Mouse (Mus musculus) heart, postnatal 14 days (tissue): ENCODE results near the gene 9330182L06Rik. TPM values are rescaled to one million over a fixed set of nuclear protein-coding genes. Genes with fewer than 3 reads are reported as not detected.

Experiments
- DNase-seq, 2 experiments: peaks; one replicate each; pipeline ENCODE4 v3.0.0; 2021 to 2022
- intact Hi-C: fragments of 180-260 bp; cut with DNase I; formaldehyde crosslinking; loops from one replicate; pipeline ENCODE4 v1.15.1; 2025
- total RNA-seq, 2 experiments: library from RNA; stranded (reverse); gene quantifications; 2 replicates each; pipeline ENCODE4 v1.2.3; 2021

Gene 9330182L06Rik
- total RNA-seq, 2 experiments from 2014 or later: 0.24 to 0.26 TPM

GRCm38 (mm10) chr5:9358076-9358475 lies 92.2 kb downstream of the 9330182L06Rik start:
- DNase-seq: no peak
- intact Hi-C loops: no loop called here

GRCm38 (mm10) chr5:9361982-9362661 lies 96.2 kb downstream of the 9330182L06Rik start:
- intact Hi-C loops: no loop called here
- no peak for DNase-seq

GRCm38 (mm10) chr5:9364937-9365336 lies 99.0 kb downstream of the 9330182L06Rik start:
- intact Hi-C loops: no loop called here
- no peak for DNase-seq

GRCm38 (mm10) chr5:9367920-9368692 lies 102.2 kb downstream of the 9330182L06Rik start:
- intact Hi-C loops: no loop called here
- no peak for DNase-seq

- no peak for DNase-seq
- intact Hi-C loops: no loop called here
Measured at GRCm38 (mm10) chr5:9371127-9371526, 105.2 kb downstream of the 9330182L06Rik start.

- intact Hi-C loops: no loop called here
- no peak for DNase-seq
Measured at GRCm38 (mm10) chr5:9373341-9373740, 107.4 kb downstream of the 9330182L06Rik start.

- intact Hi-C loops: no loop called here
- DNase-seq: no peak
Measured at GRCm38 (mm10) chr5:9389968-9390367, 124.0 kb downstream of the 9330182L06Rik start.

GRCm38 (mm10) chr5:9391858-9392393 lies 126.0 kb downstream of the 9330182L06Rik start:
- no peak for DNase-seq
- intact Hi-C loops: no loop called here

- intact Hi-C loops: no loop called here
- DNase-seq: no peak
Measured at GRCm38 (mm10) chr5:9417098-9417497, 151.2 kb downstream of the 9330182L06Rik start.

GRCm38 (mm10) chr5:9417802-9418201 lies 151.9 kb downstream of the 9330182L06Rik start:
- no peak for DNase-seq
- intact Hi-C loops: no loop called here

- peak in 1 of 2 experiments; percentile 1 for DNase-seq
- intact Hi-C loops: loop anchor here (10.0 kb wide), 2 partner anchors 345 to 475 kb away; no protein-coding TSS in a partner anchor
Measured at GRCm38 (mm10) chr5:9419964-9420363, 154.0 kb downstream of the 9330182L06Rik start.

- no peak for DNase-seq
- intact Hi-C loops: loop anchor here (10.0 kb wide), 2 partner anchors 350 to 480 kb away; no protein-coding TSS in a partner anchor
Measured at GRCm38 (mm10) chr5:9424464-9424863, 158.5 kb downstream of the 9330182L06Rik start.

GRCm38 (mm10) chr5:9427165-9427564 lies 161.2 kb downstream of the 9330182L06Rik start:
- intact Hi-C loops: loop anchor here (2.0 to 10.0 kb wide), 4 partner anchors 258 to 560 kb away; no protein-coding TSS in a partner anchor
- no peak for DNase-seq

GRCm38 (mm10) chr5:9427581-9428241 lies 161.8 kb downstream of the 9330182L06Rik start:
- DNase-seq: peak in 1 of 2 experiments; percentile 31
- intact Hi-C loops: loop anchor here (2.0 to 10.0 kb wide), 4 partner anchors 259 to 560 kb away; no protein-coding TSS in a partner anchor

- no peak for DNase-seq
- intact Hi-C loops: loop anchor here (5.0 to 10.0 kb wide), 3 partner anchors 354 to 561 kb away; no protein-coding TSS in a partner anchor
Measured at GRCm38 (mm10) chr5:9428728-9429127, 162.8 kb downstream of the 9330182L06Rik start.

- intact Hi-C loops: loop anchor here (10.0 kb wide), 1 partner anchor 1189 kb away; no protein-coding TSS in a partner anchor
- peak; percentile 4 to 26 for DNase-seq
Measured at GRCm38 (mm10) chr5:9446146-9446545, 180.2 kb downstream of the 9330182L06Rik start.

- intact Hi-C loops: loop anchor here (10.0 kb wide), 1 partner anchor 1186 kb away; no protein-coding TSS in a partner anchor
- DNase-seq: no peak
Measured at GRCm38 (mm10) chr5:9448931-9449330, 183.0 kb downstream of the 9330182L06Rik start.

- DNase-seq: no peak
- intact Hi-C loops: loop anchor here (10.0 kb wide), 1 partner anchor 1185 kb away; no protein-coding TSS in a partner anchor
Measured at GRCm38 (mm10) chr5:9449570-9449969, 183.7 kb downstream of the 9330182L06Rik start.

GRCm38 (mm10) chr5:9453298-9453697 lies 187.4 kb downstream of the 9330182L06Rik start:
- intact Hi-C loops: no loop called here
- no peak for DNase-seq

- no peak for DNase-seq
- intact Hi-C loops: no loop called here
Measured at GRCm38 (mm10) chr5:9477587-9477986, 211.7 kb downstream of the 9330182L06Rik start.
